Mouse (Mus musculus): ENCODE measurements around the gene Traf3ip2.

The Traf3ip2 gene

DNA sequence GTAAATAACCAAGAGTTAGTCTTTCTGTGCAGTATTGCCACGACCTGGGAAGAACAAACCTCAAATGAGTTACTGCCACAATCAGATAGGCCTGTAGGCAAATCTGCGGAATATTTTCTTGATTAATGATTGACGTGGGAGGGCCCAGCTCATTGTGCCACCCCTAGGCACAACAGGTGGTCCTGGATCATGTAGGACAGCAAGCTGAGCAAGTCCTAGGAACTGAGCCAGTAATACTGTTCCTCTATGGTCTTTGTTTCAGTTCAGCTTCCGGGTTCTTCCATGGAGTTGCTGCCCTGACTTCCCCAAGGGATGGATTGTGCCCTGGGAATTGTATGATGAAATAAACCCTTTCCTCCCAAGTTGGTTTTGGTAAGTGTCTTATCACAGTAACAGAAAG is 68.3 kb downstream of the Traf3ip2 start:
- no peak for DNase-seq (ENCODE audit: low spot score)

DNA sequence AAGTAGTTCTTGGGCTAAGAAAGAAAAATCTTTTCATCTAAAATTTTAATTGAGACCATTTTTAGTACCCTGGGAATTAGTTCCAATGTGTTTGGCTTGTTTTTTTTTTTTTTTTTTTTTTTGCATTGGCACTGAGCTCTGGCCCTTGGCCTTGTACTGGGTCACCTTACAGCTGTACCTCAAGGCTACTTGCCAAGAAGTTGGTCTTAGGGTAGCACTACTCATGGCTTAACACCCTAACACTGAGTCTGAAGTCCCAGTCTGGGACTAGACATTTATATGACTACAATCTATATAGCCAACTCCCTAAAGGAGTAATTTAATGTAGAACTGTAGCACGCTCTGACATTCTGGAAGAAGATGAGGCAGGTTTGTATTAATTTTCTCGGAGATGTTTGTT is 69.8 kb downstream of the Traf3ip2 start:
- no peak for DNase-seq (ENCODE audit: low spot score)

DNA sequence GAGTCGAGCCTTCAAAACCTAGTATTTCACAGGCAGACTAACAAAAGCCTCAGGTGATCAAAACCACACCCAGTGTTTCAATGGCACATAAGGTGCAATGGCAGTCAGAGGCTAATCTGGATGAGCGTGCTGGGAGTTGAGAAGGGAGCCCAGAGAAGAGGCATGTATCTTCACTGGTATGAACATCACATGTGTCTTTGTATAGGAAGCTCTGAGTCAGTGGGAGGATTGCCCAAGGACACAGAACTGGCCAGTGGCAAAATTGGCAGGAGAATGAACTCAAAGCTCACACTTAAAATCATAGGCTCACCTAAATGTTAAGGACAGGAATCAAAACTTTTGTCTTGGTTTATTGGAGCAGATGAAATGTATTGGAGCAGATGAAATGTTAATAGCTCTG is 70.7 kb downstream of the Traf3ip2 start:
- DNase-seq (ENCODE audit: low spot score) = no peak

DNA sequence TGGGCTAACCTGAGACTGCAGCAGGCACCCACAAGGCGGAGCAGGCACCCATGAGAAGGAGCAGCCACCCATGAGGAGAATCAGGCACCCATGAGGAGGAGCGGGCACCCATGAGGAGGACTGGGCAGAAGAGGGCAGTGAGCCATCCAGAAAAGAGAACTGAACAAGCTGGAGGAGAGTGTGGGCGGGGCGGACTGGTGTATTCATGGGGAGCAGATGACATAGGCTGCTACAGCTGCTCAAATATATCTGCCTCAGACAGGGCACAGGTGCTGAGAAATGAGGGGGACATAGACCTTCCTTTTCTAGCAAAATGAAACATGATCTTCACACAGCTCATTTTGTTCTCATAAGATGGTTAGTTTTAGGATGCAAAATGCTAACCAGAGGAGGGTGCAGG is 74.1 kb downstream of the Traf3ip2 start:
- no peak for DNase-seq (ENCODE audit: low spot score)

DNA sequence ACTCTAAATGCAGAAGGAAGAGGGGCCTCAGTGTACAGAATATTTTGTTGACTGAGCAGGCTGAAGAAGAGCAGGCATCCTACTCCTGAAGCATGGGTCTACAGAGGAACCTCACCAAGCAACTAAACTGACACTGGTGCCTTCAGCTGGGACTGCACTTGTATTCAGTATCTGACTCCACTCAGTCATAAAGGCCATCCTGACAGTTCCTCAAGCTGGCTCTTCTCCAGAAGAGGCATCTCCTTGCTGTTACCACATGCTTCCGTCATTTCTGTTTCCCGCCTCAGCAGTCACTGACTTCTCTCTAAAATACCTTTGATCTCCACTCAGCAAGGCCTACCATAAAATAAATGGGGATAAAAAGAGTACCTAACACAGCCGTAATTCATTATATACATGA is 75.1 kb downstream of the Traf3ip2 start:
- no peak for DNase-seq (ENCODE audit: low spot score)

DNA sequence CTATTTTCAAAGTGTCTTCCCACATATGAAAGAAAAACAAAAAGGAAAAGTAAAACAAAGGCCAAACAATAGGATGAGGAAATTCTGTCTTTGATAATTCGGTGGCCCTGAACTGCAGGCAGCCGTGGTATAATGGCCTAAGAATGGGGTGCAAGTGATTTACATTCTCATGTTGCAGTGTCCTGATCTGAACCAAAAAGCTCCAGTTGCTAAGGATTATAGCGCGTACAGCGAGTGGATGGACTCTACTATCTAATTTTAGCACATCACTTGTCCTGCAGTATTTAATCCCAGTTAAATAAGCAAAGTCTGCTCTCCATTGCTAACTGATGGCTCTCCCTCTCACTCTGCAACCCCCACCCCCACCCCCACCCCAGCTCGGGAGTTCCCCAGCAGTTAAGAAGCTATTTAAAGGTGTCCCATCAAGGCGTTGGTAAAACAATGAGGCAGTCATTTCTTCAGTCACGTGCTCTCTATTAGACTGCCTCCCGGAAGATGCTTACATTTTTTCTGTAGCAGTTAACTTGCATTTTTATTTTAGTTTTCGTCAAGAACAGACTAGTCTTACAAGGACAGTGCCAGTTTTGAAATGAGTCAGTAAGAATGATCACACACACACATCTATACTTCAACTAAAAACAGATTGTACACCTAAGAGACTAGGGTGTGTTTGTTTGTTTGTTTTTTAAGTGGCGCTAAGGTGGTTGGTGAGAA is 78.8 kb downstream of the Traf3ip2 start:
- no peak for DNase-seq (ENCODE audit: low spot score)

DNA sequence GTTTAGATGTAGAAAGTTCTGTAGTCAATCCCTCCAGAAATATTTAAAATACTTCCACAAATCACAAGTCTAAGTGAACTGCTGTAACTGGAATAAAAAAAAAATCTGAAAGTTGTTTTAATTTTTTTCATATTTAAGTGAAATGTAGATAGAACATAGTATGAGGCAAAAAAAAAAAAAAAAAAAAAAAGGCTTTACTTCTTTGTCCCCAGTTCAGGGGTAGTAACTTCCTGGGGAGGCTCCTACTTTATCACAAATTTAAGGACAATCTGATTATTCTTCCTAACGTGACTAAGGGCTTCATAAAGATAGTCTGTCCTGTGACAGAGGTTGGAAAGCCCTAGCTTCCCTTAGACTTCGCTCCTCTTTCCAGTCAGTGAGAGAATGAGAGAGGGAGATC is 79.4 kb downstream of the Traf3ip2 start:
- no peak for DNase-seq (ENCODE audit: low spot score)

Data from left cerebral cortex, adult 11 months (tissue).